Mouse (Mus musculus) hindbrain, embryonic 11.5 days (tissue): ENCODE data around the gene Lrrc1. TPM values are rescaled to one million over a fixed set of nuclear protein-coding genes. Genes with fewer than 3 reads are reported as not detected.

Source experiments
- ATAC-seq: fragments of 200-750 bp; cut with Nextera tagmentation; 2 replicates; pipeline ENCODE4 v1.8.0; 2017; ENCODE audit warnings: mild to moderate bottlenecking, moderate TSS enrichment, moderate library complexity; ENCODE audit not compliant: low FRiP score
- DNase-seq: peaks from one replicate; pipeline ENCODE4 v3.0.0-alpha.2; 2015; ENCODE audit warnings: low spot score
- H3K27ac ChIP-seq: fragments of 300-500 bp; sonication (generic); 2 replicates; pipeline ENCODE4 v1.5.1; 2014; ENCODE audit warnings: mild to moderate bottlenecking, low read depth, low read length
- H3K27me3 ChIP-seq: fragments of 300-500 bp; sonication (generic); 2 replicates; pipeline ENCODE4 v1.6.1; 2014; ENCODE audit warnings: mild to moderate bottlenecking, low read length, moderate library complexity, mixed read lengths; ENCODE audit not compliant: control insufficient read depth, insufficient read depth
- H3K36me3 ChIP-seq: fragments of 300-500 bp; sonication (generic); 2 replicates; pipeline ENCODE4 v1.6.1; 2014; ENCODE audit warnings: mild to moderate bottlenecking, low read length, moderate library complexity, mixed read lengths; ENCODE audit not compliant: control insufficient read depth, insufficient read depth
- H3K4me1 ChIP-seq: fragments of 300-500 bp; sonication (generic); replicated peaks from 2 replicates; pipeline ENCODE4 v1.6.1; 2014; ENCODE audit warnings: low read length, mixed read lengths; ENCODE audit not compliant: control insufficient read depth, insufficient read depth
- H3K4me2 ChIP-seq: fragments of 300-500 bp; sonication (generic); replicated peaks from 2 replicates; pipeline ENCODE4 v1.6.1; 2014; ENCODE audit warnings: mild to moderate bottlenecking, low read depth, low read length
- H3K4me3 ChIP-seq: fragments of 300-500 bp; sonication (generic); 2 replicates; pipeline ENCODE4 v1.5.1; 2014; ENCODE audit warnings: low read depth, low read length
- H3K9ac ChIP-seq: fragments of 300-500 bp; sonication (generic); 2 replicates; pipeline ENCODE4 v1.6.1; 2014; ENCODE audit warnings: low read depth, low read length
- H3K9me3 ChIP-seq: fragments of 300-500 bp; sonication (generic); 2 replicates; pipeline ENCODE4 v1.6.1; 2016; ENCODE audit warnings: low read length; ENCODE audit not compliant: control insufficient read depth
- WGBS: fragments of 180-500 bp; shearing (Covaris S2); extraction: QIAGEN DNeasy Blood & Tissue Kit; methylation state at CpG from one replicate; pipeline ENCODE4 v1.1.7; 2014; 5-methylcytosine and 5-hydroxymethylcytosine counted together
- polyA plus RNA-seq: library from polyadenylated mRNA; unstranded; fragments of >200 nt; fragmentation: Nextera tagmentation; extraction: Ambion mirVana; gene quantifications from 2 replicates; pipeline ENCODE4 v1.2.1, GENCODE M21; 2014

Lrrc1 gene
- polyA plus RNA-seq, 1 experiment from 2014 or later, result 10.2 TPM

DNA sequence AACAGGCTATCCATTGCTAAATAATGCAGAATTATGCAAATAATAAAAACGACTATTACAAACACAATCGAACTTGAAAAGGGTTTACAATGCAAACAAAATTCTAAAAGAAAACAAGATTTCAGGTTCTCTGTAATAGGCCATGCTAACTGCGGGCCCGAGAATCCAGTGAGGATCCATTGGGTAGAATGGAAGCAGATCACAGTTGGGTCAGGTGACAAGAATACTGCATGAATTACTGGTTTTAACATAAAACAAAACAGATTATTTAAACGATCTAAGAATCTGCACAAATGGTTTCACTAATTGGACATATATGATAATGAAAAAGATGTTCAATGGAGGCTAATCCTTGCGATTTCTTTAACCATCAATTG is 42.5 kb downstream of the Lrrc1 start:
- peak; percentile 73 for ATAC-seq
- Histone ChIP-seq H3K9ac (no peak overlapping the region), H3K27me3 (peaks cover 3% of the 10 kb centered on the region; the same call in 1 of the 2 replicates), H3K27ac (no peak overlapping the region), H3K9me3 (no peaks in the 10 kb centered on the region), H3K4me3 (no peak overlapping the region), H3K36me3 (no peaks in the 10 kb centered on the region), H3K4me2 (no peak overlapping the region), H3K4me1 (peaks cover 7% of the 10 kb centered on the region)
- WGBS, result 40% methylated on average over 6 of the region's 6 CpGs
- DNase-seq, result no peak

DNA sequence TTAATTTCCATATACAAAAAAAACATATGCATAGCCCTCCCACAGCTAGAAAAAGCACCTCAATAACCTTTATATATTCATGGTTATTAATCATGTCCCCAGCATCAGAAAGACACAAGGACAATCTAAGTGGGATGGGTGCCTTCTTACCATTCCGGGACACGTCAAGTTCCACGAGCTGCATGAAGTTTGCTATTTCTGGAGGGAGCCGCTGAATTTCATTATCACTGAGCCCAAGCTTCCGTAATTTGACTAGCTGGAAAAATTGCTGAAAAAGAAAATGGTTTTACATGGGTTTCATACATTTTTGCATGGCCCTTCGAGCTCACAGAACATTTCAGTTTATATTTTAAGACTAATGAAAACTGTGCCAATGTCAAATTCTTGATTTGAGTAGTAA is 45.6 kb downstream of the Lrrc1 start:
- H3K9me3 ChIP-seq, result no peaks in the 10 kb centered on the region
- H3K4me3 ChIP-seq, result no peak overlapping the region
- H3K4me1 ChIP-seq, result peaks cover 11% of the 10 kb centered on the region
- no peak overlapping the region for H3K9ac ChIP-seq
- WGBS, result 79% methylated on average over 6 of the region's 6 CpGs
- ATAC-seq (no peak), DNase-seq (no peak)
- no peak overlapping the region for H3K4me2 ChIP-seq
- no peaks in the 10 kb centered on the region for H3K36me3 ChIP-seq
- H3K27ac ChIP-seq, result no peak overlapping the region
- H3K27me3 ChIP-seq, result peaks cover 6% of the 10 kb centered on the region; the same call in 1 of the 2 replicates

DNA sequence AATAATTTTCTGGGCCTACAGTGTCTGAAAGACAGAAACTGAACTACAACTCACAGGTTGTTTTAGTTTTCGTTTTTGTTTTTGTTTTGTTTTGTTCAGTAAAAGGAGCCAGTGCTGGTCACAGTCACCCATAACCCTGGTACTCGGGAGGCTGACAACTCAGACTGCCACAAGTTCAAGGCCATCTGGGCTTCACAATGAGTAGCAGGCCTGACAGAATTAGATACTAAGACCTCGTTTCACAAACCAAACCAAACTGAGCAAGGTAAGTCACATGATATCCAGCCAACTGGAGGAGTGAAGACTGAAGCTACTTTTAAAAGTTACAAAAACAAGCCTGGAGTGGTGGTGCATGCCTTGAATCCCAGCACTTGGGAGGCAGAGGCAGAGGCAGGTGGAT is 46.3 kb downstream of the Lrrc1 start:
- H3K36me3 ChIP-seq, result no peaks in the 10 kb centered on the region
- H3K9ac ChIP-seq, result no peak overlapping the region
- H3K27ac ChIP-seq, result no peak overlapping the region
- H3K4me3 ChIP-seq, result no peak overlapping the region
- peaks cover 6% of the 10 kb centered on the region; the same call in 1 of the 2 replicates for H3K27me3 ChIP-seq
- no peaks in the 10 kb centered on the region for H3K9me3 ChIP-seq
- ATAC-seq (no peak), DNase-seq (no peak)
- H3K4me2 ChIP-seq, result no peak overlapping the region
- H3K4me1 ChIP-seq, result peaks cover 11% of the 10 kb centered on the region
- WGBS, result 77% methylated on average over 3 of the region's 3 CpGs

DNA sequence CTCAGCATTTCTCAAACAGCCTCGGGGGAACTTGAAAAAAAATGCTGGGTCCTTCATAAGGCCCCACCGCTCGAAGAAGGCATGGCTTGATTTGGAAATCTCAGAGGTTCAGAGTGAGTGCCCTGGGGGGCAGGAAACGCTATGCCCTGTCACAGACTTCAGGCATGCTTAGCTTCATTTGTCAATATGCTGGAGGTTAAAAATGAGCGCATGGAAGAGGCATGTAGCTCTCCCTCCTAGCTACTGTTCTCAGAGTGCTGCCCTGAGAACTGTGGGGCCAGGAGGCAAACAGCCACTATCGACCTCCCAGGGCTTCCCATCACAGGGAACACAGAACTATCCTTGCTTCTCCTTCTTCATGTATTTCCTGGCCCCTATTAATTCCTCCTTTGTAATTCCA is 47.5 kb downstream of the Lrrc1 start:
- Histone ChIP-seq H3K27ac (peak overlapping the region; percentile 43), H3K9ac (no peak overlapping the region), H3K36me3 (no peaks in the 10 kb centered on the region), H3K4me1 (peaks cover 6% of the 10 kb centered on the region), H3K4me2 (0 out of 2 replicates have a peak overlapping the region, but pooled peaks have one; percentile 7), H3K4me3 (no peak overlapping the region), H3K27me3 (peaks cover 6% of the 10 kb centered on the region; the same call in 1 of the 2 replicates), H3K9me3 (no peaks in the 10 kb centered on the region)
- ATAC-seq, result no peak; the same call in 1 of the 2 replicates
- peak; percentile 37 for DNase-seq
- 44% methylated on average over 6 of the region's 6 CpGs for WGBS

DNA sequence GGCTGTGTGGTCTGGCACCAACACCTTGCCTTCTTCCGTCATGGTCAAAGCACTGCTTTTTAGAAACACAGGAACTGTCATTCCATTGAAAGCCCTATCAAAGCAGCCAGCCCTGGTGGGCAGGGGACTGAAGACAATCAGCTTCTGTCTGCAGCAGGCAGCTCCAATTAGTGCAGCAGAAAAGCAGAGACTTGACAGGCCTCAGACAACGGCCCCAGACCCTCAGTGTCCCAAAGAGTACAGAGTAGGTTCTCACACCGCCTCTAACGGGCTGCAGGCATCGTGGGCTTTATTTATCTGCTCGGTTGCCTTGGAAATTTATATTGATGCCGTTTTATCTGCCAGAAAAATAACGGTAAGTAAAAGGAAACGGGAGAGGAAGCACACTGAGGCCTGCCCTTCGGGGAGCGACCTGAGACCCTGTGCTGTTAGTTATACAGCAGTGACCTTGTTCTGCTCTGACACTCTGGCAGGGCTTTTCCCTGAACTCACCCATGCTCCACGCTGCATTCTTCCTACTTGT is 48.1 kb downstream of the Lrrc1 start:
- Histone ChIP-seq H3K36me3 (no peaks in the 10 kb centered on the region), H3K4me1 (peaks cover 6% of the 10 kb centered on the region), H3K9me3 (no peaks in the 10 kb centered on the region), H3K27ac (peak overlapping the region; percentile 43), H3K27me3 (peaks cover 6% of the 10 kb centered on the region; the same call in 1 of the 2 replicates), H3K4me2 (0 out of 2 replicates have a peak overlapping the region, but pooled peaks have one; percentile 7), H3K9ac (no peak overlapping the region), H3K4me3 (no peak overlapping the region)
- DNase-seq, result peak; percentile 68
- ATAC-seq, result peak; percentile 86
- 15% methylated on average over 12 of the region's 12 CpGs for WGBS

DNA sequence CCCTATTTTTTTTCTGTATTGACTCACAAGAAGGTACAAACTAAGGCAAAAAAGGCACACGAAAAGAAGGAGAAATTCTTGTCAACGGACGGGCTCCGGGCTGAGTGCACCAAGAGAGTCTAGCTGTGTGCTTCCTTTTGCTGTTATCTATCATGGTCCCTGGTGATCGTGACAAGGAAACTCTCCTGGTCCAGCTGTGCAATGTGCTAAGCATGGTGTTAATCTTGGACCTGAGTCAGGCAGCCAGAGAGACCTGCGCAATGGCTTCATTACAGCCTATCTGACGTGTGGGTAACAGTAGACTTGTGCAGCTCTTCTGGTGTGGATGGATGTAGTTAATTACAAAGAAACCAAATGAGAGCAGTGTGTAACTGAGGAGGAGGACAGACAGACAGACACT is 50.4 kb downstream of the Lrrc1 start:
- ATAC-seq (no peak), DNase-seq (no peak)
- no peak overlapping the region for H3K4me2 ChIP-seq
- H3K27me3 ChIP-seq, result peaks cover 6% of the 10 kb centered on the region; the same call in 1 of the 2 replicates
- H3K36me3 ChIP-seq, result no peaks in the 10 kb centered on the region
- H3K9ac ChIP-seq, result no peak overlapping the region
- peaks cover 6% of the 10 kb centered on the region for H3K4me1 ChIP-seq
- H3K9me3 ChIP-seq, result no peaks in the 10 kb centered on the region
- no peak overlapping the region for H3K4me3 ChIP-seq
- no peak overlapping the region for H3K27ac ChIP-seq
- 97% methylated on average over 7 of the region's 7 CpGs for WGBS

DNA sequence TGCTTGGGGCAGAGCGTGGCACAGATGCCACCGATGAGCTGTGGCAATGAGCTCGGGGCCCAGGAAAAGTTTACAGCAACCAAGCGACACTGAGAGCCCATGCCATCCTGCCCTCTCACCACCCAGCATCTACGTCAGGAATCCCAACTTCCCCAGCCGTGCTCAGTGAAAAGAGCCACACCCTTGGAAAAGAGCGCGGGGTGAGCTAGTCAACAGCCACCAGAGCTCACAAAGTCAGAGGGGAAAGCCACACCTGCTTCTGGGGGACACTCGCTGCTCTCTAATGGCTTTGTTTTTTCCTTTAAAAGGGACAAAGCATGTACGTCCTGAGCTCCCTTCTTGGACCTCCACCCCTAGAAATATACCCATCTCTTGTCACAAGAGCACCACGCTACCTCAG is 56.1 kb downstream of the Lrrc1 start:
- Histone ChIP-seq H3K27ac (no peak overlapping the region), H3K27me3 (no peaks in the 10 kb centered on the region), H3K9me3 (no peaks in the 10 kb centered on the region), H3K4me2 (no peak overlapping the region), H3K36me3 (no peaks in the 10 kb centered on the region), H3K4me3 (no peak overlapping the region), H3K4me1 (no peaks in the 10 kb centered on the region), H3K9ac (no peak overlapping the region)
- DNase-seq, result no peak
- WGBS, result 89% methylated on average over 11 of the region's 11 CpGs
- ATAC-seq, result no peak

DNA sequence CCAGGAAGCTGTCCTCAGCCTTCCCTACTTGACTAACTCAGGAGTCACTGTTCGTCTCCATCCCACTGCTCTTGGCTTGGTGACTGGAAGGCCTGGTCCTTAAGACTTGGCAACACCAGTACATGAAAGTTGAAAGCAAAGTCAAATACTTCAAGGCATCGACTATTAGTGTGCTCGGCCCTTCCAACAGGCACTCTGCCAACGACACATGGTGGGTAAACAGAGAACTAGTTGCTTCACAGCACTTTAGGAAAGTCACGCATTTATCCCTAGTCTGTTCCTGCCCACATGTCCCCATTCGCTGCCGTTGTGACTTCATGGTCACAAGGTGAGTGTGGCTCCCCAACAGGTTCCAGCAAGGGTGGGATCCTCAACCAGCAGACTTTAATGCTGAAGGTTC is 57.2 kb downstream of the Lrrc1 start:
- no peaks in the 10 kb centered on the region for H3K9me3 ChIP-seq
- H3K36me3 ChIP-seq, result no peaks in the 10 kb centered on the region
- no peak for ATAC-seq
- H3K27ac ChIP-seq, result no peak overlapping the region
- 94% methylated on average over 7 of the region's 7 CpGs for WGBS
- no peak for DNase-seq
- H3K4me2 ChIP-seq, result no peak overlapping the region
- no peaks in the 10 kb centered on the region; the same call in 1 of the 2 replicates for H3K4me1 ChIP-seq
- no peaks in the 10 kb centered on the region for H3K27me3 ChIP-seq
- H3K9ac ChIP-seq, result no peak overlapping the region
- H3K4me3 ChIP-seq, result no peak overlapping the region

DNA sequence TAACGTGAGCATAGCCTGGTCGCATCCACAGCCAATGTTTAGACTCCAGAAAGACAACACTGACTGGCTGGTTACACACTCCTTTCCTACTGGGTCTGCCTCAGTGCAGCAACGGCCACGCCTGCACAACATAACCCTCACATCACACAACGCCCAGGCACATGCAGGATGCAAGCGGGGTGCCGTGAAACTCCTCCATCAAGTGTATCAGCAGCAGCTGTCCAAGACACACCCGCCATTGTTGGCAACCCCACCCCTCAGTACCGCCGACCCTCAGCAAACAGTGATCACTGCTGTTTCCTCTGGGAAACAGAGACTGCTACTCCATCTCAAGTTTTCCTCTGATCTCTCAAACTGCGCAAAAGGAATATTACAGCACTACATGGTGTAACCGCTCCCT is 58.8 kb downstream of the Lrrc1 start:
- H3K27me3 ChIP-seq, result no peaks in the 10 kb centered on the region
- no peak overlapping the region for H3K27ac ChIP-seq
- no peaks in the 10 kb centered on the region for H3K9me3 ChIP-seq
- H3K9ac ChIP-seq, result no peak overlapping the region
- H3K4me1 ChIP-seq, result no peaks in the 10 kb centered on the region; the same call in 1 of the 2 replicates
- no peak overlapping the region for H3K4me2 ChIP-seq
- 81% methylated on average over 12 of the region's 12 CpGs for WGBS
- ATAC-seq, result no peak
- H3K36me3 ChIP-seq, result no peaks in the 10 kb centered on the region
- no peak for DNase-seq
- H3K4me3 ChIP-seq, result no peak overlapping the region
